Mouse (Mus musculus): ENCODE measurements around the gene Samd3.

The Samd3 gene

GRCm38 (mm10) chr10:26229488-26229887 is at the start of gene Samd3:
Gene Samd3 (plus strand): TSS chr10:26229707.
- DNase-seq: no peak

GRCm38 (mm10) chr10:26185289-26185688 is 44.2 kb upstream of the Samd3 start:
- no peak for DNase-seq

DNA sequence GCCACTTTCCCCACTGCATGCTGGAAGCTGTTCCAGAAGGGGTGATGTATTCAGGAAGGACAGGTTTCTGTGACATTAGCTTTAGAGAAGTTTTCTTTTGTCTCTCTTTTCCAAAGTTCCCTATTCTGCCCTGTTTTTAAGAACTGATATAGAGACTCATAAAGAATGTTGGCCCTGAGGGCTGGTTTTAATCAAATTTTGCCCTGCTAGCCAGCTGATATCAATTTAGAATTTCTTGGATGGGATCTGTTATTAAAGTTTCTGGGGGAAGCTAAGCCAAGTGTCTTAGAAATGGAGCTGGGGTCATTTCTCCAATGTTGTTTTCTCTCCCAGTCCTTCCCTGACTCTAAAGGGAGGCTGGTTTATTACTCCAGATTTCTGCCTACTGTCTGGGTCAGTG is 38.7 kb upstream of the Samd3 start:
- DNase-seq: no peak

GRCm38 (mm10) chr10:26194892-26195291 is 34.6 kb upstream of the Samd3 start:
- DNase-seq: no peak

DNA sequence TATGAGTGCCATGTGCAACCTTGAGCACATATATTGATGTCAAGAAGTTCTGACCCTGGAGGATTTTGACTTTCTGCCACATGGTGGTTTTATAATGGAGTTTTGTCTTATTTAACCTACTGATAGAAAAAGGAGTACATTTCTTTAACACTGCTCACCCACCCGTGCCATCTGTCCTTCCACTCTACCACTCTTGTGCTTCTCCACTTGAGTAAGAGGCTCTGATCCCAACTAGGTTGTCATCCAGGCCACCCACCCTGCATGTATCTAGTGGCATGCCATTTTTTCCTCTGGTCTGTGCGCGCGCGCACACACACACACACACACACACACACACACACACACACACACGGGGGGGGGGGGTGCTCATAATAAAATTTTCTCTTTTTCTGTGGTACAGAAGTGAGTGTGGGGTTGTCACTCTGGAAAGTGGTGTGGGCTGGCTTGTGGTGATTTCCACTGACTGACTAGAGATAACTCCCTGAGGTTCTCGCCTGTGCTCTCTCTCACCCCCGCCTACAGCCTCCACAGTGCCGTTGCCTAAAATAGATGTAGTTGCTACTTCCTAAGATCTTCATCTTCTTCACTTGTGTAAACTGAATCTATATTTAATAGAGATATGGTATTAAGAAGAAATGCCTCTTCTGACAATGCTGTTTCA is 26.7 kb upstream of the Samd3 start:
- no peak for DNase-seq

- DNase-seq: no peak
Observed at GRCm38 (mm10) chr10:26220729-26221128, 8.8 kb upstream of the Samd3 start.

DNA sequence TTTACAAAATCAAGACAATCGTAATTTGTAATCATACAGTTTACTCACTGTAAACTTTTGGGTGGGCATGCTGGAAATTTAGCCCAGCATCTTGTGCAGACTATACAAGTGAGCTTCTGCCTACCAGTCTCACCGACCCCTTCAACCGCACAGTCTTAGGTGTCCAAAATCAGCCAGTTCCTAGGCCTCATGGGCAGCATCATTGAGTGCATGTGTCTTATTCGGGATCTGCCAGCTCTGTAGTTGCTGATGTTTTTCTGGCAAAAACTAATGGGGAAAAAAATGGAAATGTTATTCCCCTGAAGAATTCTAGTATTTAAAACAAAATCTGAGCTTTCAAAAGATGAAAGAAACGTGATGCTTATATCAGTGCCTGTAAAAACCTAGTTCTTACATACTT is 3.3 kb upstream of the Samd3 start:
- DNase-seq: no peak

GRCm38 (mm10) chr10:26226734-26227133 is 2.8 kb upstream of the Samd3 start:
- DNase-seq: no peak

DNA sequence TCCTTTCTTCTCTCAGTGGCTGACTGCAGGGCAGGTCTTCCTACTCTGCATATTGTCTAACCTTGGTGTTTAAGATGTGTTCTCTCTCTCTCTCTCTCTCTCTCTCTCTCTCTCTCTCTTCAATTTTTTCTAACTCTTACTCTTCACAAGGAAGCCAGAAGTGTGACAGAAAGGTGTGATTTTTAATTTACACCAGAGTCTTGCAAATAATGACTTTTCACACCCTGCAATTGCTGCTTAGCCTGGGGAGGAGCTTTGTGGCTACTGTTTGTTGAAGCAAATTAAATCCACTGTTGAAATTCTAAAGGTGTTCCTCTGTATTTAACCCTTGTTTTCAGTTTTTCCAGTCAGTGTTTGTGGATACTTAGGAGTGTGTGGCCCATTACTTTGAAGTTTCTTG is 1.3 kb upstream of the Samd3 start:
- no peak for DNase-seq

DNA sequence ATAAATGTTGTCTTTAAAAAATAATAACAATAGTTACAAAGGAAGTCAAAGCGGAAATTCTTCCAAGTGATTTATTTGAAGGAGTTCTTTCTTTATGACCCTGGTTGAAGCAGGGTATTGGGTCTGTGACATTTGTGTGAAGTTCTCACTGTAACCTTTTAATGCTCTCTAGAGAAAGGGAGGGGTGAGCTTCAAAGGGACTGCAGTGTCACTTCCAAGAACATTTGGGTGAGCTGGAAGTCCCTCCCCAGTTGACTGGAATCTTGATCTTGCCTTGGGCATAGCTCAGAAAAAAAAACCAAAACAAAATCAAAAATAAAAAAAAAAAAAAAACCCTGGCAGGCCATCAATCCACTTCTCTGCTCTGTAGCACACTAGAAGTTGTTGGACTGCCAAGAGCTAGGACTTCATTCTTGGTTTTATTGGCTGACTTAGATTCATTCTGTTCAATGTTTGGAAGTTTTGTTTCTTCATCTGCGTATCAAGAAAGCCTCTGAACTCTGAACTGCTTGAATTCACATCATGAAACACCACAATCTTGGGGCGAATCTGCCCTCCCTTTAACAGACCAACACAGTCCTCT is 2.7 kb downstream of the Samd3 start:
- DNase-seq: no peak

GRCm38 (mm10) chr10:26238559-26238958 is 9.1 kb downstream of the Samd3 start:
- no peak for DNase-seq

DNA sequence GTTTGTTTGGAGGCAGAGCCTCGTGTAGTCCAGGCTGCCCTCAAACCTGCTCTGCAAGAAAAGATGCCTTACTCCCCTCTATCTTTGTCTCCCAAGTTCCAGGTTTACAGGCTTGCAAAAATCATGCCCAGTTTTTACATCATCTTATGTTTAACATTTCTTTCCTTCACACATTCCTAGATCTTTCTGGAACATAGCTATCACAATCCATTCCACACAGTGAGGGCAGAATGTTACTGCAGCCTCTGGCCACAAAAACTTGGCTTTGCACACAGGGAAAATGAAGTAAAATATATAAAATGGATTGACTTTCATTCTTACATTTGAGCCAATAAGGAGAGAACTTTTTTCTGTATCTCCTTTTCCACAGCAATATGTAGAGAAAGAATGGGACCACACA is 9.6 kb downstream of the Samd3 start:
- DNase-seq: no peak

DNA sequence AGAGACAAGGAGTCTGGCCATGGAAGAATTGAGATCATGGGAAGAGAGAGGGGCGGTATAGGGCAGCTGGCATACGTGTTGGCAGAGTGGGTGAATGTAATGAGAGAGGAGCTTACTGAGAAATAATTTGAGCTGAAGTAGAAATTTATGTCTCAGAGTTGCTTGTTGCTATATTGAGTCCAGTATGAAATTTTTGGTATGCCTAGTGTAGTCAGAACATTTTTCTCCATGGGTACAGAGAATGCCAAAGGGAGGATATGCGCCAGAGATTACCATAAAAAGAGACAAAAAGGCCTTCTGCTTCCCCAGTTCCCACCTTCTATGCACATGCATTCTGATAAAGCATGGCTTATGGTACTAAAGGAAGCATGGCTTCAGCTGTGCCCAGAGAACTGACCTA is 13.7 kb downstream of the Samd3 start:
- no peak for DNase-seq

DNA sequence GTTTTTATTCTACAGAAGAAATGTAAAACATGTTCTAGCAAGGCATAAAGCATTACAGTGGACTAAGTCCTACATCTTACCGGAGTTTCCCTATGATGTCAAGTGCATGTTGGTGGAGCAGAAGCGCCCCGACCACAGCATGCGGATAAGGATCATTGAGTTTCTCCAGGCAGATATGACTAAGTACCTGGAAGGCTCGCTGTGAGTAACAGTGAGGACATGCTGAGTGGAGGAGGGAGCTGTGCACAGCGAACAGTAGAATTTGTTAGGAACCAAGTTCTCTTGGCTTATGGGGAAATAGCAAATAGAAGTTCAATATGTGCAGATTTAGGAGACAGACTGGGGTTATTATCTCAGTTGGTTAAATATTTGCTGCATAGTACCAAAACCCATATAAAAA is 15.0 kb downstream of the Samd3 start:
- no peak for DNase-seq

DNA sequence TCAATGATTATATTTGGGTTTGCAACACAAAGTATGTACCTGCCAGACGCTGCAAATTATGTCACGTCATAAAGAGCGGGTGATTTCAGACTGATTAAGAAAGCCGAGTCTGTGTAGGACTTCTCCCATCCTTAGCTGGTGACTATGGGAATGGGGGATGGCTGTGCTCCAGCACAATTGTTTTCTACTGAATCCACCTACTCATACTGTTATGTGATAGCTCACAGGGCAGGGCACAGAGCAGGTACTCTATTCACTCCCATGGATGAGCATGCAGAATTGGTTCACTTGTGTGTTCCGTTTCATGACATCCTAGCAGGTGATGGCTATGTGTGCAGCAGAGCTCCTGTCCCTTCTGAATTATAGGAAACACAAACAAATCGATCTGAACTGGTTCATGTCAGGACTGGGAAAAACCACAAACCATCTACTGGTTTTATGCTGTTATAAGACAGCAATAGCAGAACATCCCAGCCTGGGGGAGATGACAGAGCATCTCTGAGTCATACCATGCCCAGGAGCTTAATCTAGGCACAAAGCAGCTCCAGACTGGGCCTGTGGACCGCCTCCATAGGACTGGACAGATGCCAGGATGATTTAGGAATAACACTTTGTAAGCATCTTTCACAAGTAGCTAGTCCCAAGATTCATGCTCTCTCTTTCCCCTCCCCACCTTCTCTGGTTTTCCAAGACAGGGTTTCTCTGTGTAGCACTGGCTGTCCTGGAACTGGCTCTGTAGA is 20.1 kb downstream of the Samd3 start:
- no peak for DNase-seq

DNA sequence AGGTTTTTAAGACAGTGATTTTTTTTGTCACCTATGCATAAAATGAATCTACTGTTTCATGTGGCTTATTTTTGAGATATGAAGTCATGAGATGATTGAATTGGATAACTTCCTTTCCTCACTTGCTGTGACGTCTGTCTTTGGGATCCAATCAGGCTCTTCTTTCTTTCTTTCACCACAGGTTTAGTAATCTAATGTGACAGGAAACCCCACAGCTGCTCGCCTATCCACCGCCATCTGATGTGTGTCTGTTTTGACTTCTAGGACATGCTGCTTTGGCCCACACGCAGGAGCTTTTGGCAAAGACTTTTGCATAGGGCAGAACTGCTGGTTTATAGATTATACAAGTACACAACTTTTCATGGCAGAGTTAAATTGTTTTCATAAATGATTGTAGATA is 30.4 kb downstream of the Samd3 start:
- DNase-seq: no peak

- DNase-seq: no peak
Observed at GRCm38 (mm10) chr10:26263744-26264459, 34.4 kb downstream of the Samd3 start.

DNA sequence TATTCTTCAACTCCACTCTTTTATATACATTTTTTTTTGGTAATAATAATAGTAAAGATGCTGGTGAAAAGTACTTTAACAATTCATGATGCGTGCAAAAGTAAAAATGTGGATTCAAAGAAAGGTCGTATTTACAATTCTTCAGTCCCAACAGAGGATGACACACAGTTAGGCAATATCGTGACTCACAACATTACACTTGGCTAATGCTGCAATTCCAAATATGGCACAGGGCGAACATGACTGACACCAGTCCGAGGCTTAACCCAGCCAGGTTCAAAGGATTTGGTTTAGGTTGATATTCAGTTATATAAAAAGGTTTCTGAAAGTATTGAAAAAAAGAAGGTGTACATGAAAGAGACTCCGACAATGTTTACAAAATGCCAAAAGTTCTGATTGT is 45.9 kb downstream of the Samd3 start:
- DNase-seq: no peak

DNA sequence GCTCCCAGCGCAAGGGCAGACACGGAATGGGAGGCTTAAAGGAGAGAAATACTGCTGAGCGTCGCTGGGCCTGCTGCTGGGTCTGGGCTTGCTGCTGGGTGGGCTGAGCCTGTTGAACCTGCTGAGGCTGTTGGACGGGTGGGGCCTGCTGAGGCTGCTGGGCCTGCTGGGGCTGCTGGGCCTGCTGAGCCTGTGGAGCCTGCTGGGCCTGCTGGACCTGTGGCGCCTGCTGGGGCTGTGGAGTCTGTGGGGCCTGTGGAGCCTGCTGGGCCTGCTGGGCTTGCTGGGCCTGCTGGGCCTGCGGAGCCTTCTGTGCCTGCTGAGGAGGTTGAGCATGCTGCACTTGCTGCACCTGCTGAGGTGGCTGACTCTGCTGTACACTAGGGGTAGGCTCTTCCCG is 50.5 kb downstream of the Samd3 start:
- DNase-seq: no peak

DNA sequence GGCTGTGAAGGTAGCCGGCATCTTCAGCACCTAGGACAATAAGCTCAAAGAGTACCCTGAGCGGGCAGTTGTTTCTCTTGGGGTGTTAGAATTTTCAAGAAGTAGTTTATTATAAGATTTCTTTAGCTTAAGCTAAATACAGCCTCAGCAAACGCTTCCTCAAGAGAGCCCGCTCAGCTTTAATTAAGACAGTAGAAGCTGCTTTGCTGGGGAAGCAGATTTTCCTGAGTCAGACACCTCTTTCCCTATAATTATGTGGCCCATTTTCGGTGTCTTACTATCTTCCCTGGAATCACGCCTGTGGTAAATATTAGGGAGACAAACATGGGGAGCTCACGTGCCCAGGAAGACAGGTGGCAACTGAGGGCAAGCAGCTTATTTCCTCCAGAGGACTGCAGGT is 57.6 kb downstream of the Samd3 start:
- no peak for DNase-seq

DNA sequence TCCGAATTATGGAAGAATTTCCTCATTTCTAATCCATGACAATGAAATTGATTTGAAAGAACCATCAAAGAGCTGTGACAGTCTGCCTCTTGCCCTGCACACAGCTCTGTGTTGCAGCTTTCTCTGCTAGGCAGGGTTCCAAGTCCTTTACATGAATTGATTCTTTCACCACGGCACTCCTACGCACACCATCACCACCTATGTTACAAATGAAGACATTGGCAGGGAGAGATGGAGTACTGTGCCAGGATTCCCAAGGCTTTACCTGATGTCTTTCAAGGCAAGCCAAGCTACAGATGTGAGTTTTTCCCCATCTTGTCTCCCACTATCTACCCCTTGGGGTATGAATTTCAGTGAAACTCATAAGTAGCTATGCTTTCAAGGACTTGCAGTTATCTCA is 67.7 kb downstream of the Samd3 start:
- no peak for DNase-seq

- no peak for DNase-seq
Observed at GRCm38 (mm10) chr10:26297626-26298025, 68.1 kb downstream of the Samd3 start.

GRCm38 (mm10) chr10:26302336-26302735 is 72.8 kb downstream of the Samd3 start:
- DNase-seq: no peak

- no peak for DNase-seq
Observed at GRCm38 (mm10) chr10:26303485-26303884, 74.0 kb downstream of the Samd3 start.
